Mouse (Mus musculus) urinary bladder, postnatal 25 days (tissue): ENCODE measurements around the gene Fahd2a.
A peak's percentile ranks its signal among the peaks of the same experiment; 100 is the strongest.

Experiments used
- DNase-seq: peaks from one replicate; pipeline ENCODE4 v3.0.0; 2022; ENCODE audit warnings: low spot score

Fahd2a gene

GRCm38 (mm10) chr2:127430238-127430637, 14.1 kb downstream of the Fahd2a start:
- peak; percentile 7 for DNase-seq

GRCm38 (mm10) chr2:127424977-127425376, 19.4 kb downstream of the Fahd2a start, which contains the start of gene Gpat2:
Gene Gpat2, plus strand, starts transcription at chr2:127425199.
- DNase-seq: no peak

- no peak for DNase-seq
These were observed 25.9 kb downstream of the Fahd2a start for GRCm38 (mm10) chr2:127418266-127418970.

- no peak for DNase-seq
These were observed 27.7 kb downstream of the Fahd2a start for GRCm38 (mm10) chr2:127416706-127417105.

GRCm38 (mm10) chr2:127415806-127416205, 28.6 kb downstream of the Fahd2a start:
- DNase-seq: no peak

- DNase-seq: no peak
These were observed 33.2 kb downstream of the Fahd2a start for GRCm38 (mm10) chr2:127411126-127411525.

- no peak for DNase-seq
These were observed 45.6 kb downstream of the Fahd2a start for GRCm38 (mm10) chr2:127398738-127399137.

GRCm38 (mm10) chr2:127394606-127395161, 49.7 kb downstream of the Fahd2a start:
- DNase-seq: no peak

GRCm38 (mm10) chr2:127391323-127391722, 53.0 kb downstream of the Fahd2a start:
- no peak for DNase-seq

GRCm38 (mm10) chr2:127390846-127391245, 53.5 kb downstream of the Fahd2a start:
- no peak for DNase-seq

GRCm38 (mm10) chr2:127390352-127390751, 54.0 kb downstream of the Fahd2a start:
- no peak for DNase-seq

GRCm38 (mm10) chr2:127387521-127387920, 56.8 kb downstream of the Fahd2a start:
- no peak for DNase-seq
